Mouse (Mus musculus) CD4-positive helper T cell, adult 2 months (primary cell): ENCODE measurements around the gene 2310033P09Rik.

Experiments used
- DNase-seq: peaks from one replicate; pipeline ENCODE4 v3.0.0-alpha.2; 2012; ENCODE audit warnings: low read depth, missing footprints, low spot score

2310033P09Rik gene

GRCm38 (mm10) chr11:59228122-59228953, 20.2 kb downstream of the 2310033P09Rik start, which contains the start of gene Arf1:
Gene Arf1, minus strand, starts transcription at chr11:59228270.
- peak; percentile 97 for DNase-seq

GRCm38 (mm10) chr11:59230144-59230760, 22.1 kb downstream of the 2310033P09Rik start:
- DNase-seq, result peak; percentile 62

- no peak for DNase-seq
Measured at GRCm38 (mm10) chr11:59232797-59233196, 24.7 kb downstream of the 2310033P09Rik start.

GRCm38 (mm10) chr11:59238525-59239427, 30.7 kb downstream of the 2310033P09Rik start:
- peak; percentile 33 for DNase-seq

GRCm38 (mm10) chr11:59239428-59239785, 31.3 kb downstream of the 2310033P09Rik start:
- no peak for DNase-seq

- no peak for DNase-seq
Measured at GRCm38 (mm10) chr11:59239796-59240195, 31.7 kb downstream of the 2310033P09Rik start.

- DNase-seq, result no peak
Measured at GRCm38 (mm10) chr11:59241841-59242240, 33.7 kb downstream of the 2310033P09Rik start.

- no peak for DNase-seq
Measured at GRCm38 (mm10) chr11:59243856-59244255, 35.7 kb downstream of the 2310033P09Rik start.

GRCm38 (mm10) chr11:59248101-59248500, 40.0 kb downstream of the 2310033P09Rik start:
- DNase-seq, result no peak

GRCm38 (mm10) chr11:59259647-59260046, 51.5 kb downstream of the 2310033P09Rik start:
- no peak for DNase-seq
